In the genomic region with DNA sequence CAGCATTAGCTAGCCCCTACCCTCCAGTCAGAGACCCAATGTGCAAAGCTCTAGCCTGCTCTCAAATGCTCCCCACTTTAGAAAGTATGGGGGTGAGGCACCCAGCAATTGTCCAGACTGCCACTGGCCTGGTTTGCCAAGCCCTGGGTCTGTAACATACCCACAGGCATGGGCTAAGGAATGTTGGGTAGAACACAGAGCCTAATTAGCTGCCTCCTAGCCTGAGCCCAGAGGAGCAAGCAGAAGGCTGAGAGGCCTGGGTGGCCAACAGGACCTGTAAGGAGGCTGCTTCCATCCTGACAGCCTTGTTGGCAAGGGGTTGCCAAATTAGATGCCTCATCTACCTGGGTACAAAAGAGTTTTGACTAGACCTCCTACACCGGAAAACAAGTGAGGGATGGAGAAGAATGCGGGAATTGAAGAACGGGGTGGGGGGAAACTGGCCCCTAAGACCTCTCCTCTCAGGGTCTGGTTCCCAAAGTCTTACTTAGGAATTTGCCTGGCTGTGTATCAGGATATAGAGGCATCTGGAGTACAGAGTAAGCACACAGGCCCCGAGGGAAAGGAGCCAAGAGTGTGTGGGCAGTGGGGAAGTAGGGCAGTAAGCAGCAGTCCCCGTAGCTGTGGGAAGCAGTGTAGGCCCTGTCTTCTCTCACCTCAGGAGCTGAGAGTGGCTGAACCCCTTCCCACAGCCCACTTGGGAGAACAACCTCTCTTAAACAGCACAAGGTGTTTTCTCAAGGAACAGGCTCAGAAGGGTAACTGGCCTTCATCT, we compare ENCODE assay signal across 8 mouse cellular contexts. TPM values are rescaled to one million over a fixed set of nuclear protein-coding genes. Genes with fewer than 3 reads are reported as not detected.
DNase-seq lines count a peak whose midpoint lies in the region; ATAC-seq and TF ChIP-seq lines count a peak whose summit lies in the region.

No protein-coding gene starts in this region.

- WGBS in cerebellum, adult 2 months = 19% methylated on average over 5 of the region's 5 CpGs
- WGBS in hindbrain, embryonic 11.5 days = 80% methylated on average over 5 of the region's 5 CpGs
- WGBS in midbrain, embryonic 16.5 days = 54% methylated on average over 5 of the region's 5 CpGs
- WGBS in heart, adult 2 months = 61% methylated on average over 5 of the region's 5 CpGs

- DNase-seq in cerebellum, adult 2 months = peak; percentile 45 to 53
- DNase-seq in cerebellum, adult 11 months = no peak
- peak; percentile 67 for DNase-seq in cerebellum, adult 9-10 months
- DNase-seq in hindbrain, embryonic 11.5 days (ENCODE audit: low spot score) = no peak
- DNase-seq in heart, adult 2 months = no peak
- DNase-seq in heart, postnatal 25 days (ENCODE audit: low spot score) = no peak

- H3K4me3 ChIP-seq in cerebellum, adult 2 months (replicated peaks; ENCODE audit: insufficient read depth, low read depth, low read length) = no peak overlapping the region
- H3K4me3 ChIP-seq in hindbrain, embryonic 11.5 days (ENCODE audit: low read depth, low read length) = no peak overlapping the region
- H3K4me3 ChIP-seq in midbrain, embryonic 16.5 days (ENCODE audit: low read depth, low read length) = no peak overlapping the region
- H3K4me3 ChIP-seq in heart, adult 2 months = no peak overlapping the region

- H3K27me3 ChIP-seq in cerebellum, adult 2 months (ENCODE audit: control insufficient read depth, insufficient read depth, low read length) = no peaks in the 10 kb centered on the region
- no peaks in the 10 kb centered on the region for H3K27me3 ChIP-seq in hindbrain, embryonic 11.5 days (ENCODE audit: control insufficient read depth, insufficient read depth, low read length)
- H3K27me3 ChIP-seq in midbrain, embryonic 16.5 days (ENCODE audit: control insufficient read depth, insufficient read depth, low read depth, low read length) = no peaks in the 10 kb centered on the region
- H3K27me3 ChIP-seq in heart, adult 2 months (ENCODE audit: control insufficient read depth, insufficient read depth, low read length) = no peaks in the 10 kb centered on the region

- no peaks in the 10 kb centered on the region for H3K9me3 ChIP-seq in hindbrain, embryonic 11.5 days (ENCODE audit: control insufficient read depth, low read length)
- H3K9me3 ChIP-seq in midbrain, embryonic 16.5 days (replicated peaks; ENCODE audit: control insufficient read depth, low read length, poor library complexity, severe bottlenecking) = no peaks in the 10 kb centered on the region

- no peak for ATAC-seq in hindbrain, embryonic 11.5 days (ENCODE audit: low FRiP score)
- no peak for ATAC-seq in midbrain, embryonic 16.5 days
- ATAC-seq in megakaryocyte, adult 5-6 weeks (ENCODE audit: poor library complexity, severe bottlenecking) = no peak

- no peak for TF ChIP-seq CTCF in cerebellum, adult 2 months (IDR thresholded peaks at IDR 0.05; ENCODE audit: borderline replicate concordance, insufficient read depth, low read depth, low read length)
- TF ChIP-seq CTCF in heart, adult 2 months (IDR thresholded peaks at IDR 0.05) = no peak

- TF ChIP-seq POLR2A in cerebellum, adult 2 months (IDR thresholded peaks at IDR 0.05; ENCODE audit: borderline replicate concordance, insufficient read depth, low read length) = no peak
- no peak for TF ChIP-seq POLR2A in heart, adult 2 months (IDR thresholded peaks at IDR 0.05; ENCODE audit: insufficient read depth, low read depth, low read length)

- intact Hi-C loops in heart, adult 2 months (cut with DNase I) = no loop called here
- intact Hi-C loops in heart, postnatal 25 days (cut with DNase I) = no loop called here

- H3K4me1 ChIP-seq in cerebellum, adult 2 months (ENCODE audit: control insufficient read depth, insufficient read depth, low read length) = peaks cover 70% of the 10 kb centered on the region
- peaks cover 16% of the 10 kb centered on the region; the same call in 1 of the 2 replicates for H3K4me1 ChIP-seq in hindbrain, embryonic 11.5 days (replicated peaks; ENCODE audit: control insufficient read depth, insufficient read depth, low read length)
- peaks cover 36% of the 10 kb centered on the region for H3K4me1 ChIP-seq in midbrain, embryonic 16.5 days (ENCODE audit: control insufficient read depth, insufficient read depth, low read length)
- peaks cover 4% of the 10 kb centered on the region; the same call in 1 of the 2 replicates for H3K4me1 ChIP-seq in heart, adult 2 months (ENCODE audit: control insufficient read depth, insufficient read depth, low read length)

- no peak for TF ChIP-seq EP300 in heart, adult 2 months (IDR thresholded peaks at IDR 0.05; ENCODE audit: insufficient read depth, low read depth, low read length)

- H3K9ac ChIP-seq in hindbrain, embryonic 11.5 days (ENCODE audit: low read depth, low read length) = no peak overlapping the region
- no peak overlapping the region for H3K9ac ChIP-seq in midbrain, embryonic 16.5 days (ENCODE audit: low read depth, low read length)
- H3K9ac ChIP-seq in heart, adult 2 months (ENCODE audit: low read depth, low read length) = no peak overlapping the region

- H3K36me3 ChIP-seq in hindbrain, embryonic 11.5 days (ENCODE audit: control insufficient read depth, insufficient read depth, low read length) = no peaks in the 10 kb centered on the region
- H3K36me3 ChIP-seq in midbrain, embryonic 16.5 days (ENCODE audit: control insufficient read depth, insufficient read depth, low read length) = 0 out of 2 replicates have a peak, but pooled peaks cover 8% of the 10 kb centered on the region
- no peaks in the 10 kb centered on the region for H3K36me3 ChIP-seq in heart, adult 2 months (ENCODE audit: control insufficient read depth, insufficient read depth, low read length)

- no peak overlapping the region for H3K4me2 ChIP-seq in hindbrain, embryonic 11.5 days (replicated peaks; ENCODE audit: low read depth, low read length)
- H3K4me2 ChIP-seq in midbrain, embryonic 16.5 days (ENCODE audit: low read length) = no peak overlapping the region

- H3K27ac ChIP-seq in cerebellum, adult 2 months (ENCODE audit: insufficient read depth, low read length) = peak overlapping the region; percentile 77
- H3K27ac ChIP-seq in hindbrain, embryonic 11.5 days (ENCODE audit: low read depth, low read length) = peak overlapping the region; percentile 65
- peak overlapping the region; percentile 81 for H3K27ac ChIP-seq in midbrain, embryonic 16.5 days (ENCODE audit: low read length)
- no peak overlapping the region for H3K27ac ChIP-seq in heart, adult 2 months

- H3K79me2 ChIP-seq in heart, adult 2 months (replicated peaks; ENCODE audit: control insufficient read depth, insufficient read depth, low read length) = no peaks in the 10 kb centered on the region

RNA-seq across cellular contexts. Expression of a gene that starts 17.6 kb away (rescaled TPM):
- polyA plus RNA-seq in cerebellum, adult 2 months (2012; rRNA removed) = 344 and 410 TPM in 2 replicates
- 10.3 and 11.7 TPM in 2 replicates for polyA plus RNA-seq in hindbrain, embryonic 11.5 days (2014; fragmentation: Nextera tagmentation; extraction: Ambion mirVana)
- polyA plus RNA-seq in midbrain, embryonic 16.5 days (2015; fragmentation: Nextera tagmentation; extraction: Ambion mirVana) = 8.9 and 9.5 TPM in 2 replicates
- 0.31 and 2.1 TPM in 2 replicates for total RNA-seq in megakaryocyte, adult 5-6 weeks (2015)
- 0.81 and 1.5 TPM in 2 replicates for total RNA-seq in megakaryocyte, adult 5-6 weeks (2017)
- 1 to 10 TPM; 3.5 to 5.3 TPM for total RNA-seq in heart, adult 2 months (2021)
- polyA plus RNA-seq in heart, adult 2 months (2012; rRNA removed) = 3.5 and 5.6 TPM in 2 replicates
- total RNA-seq in heart, postnatal 25 days (2021) = 1 to 10 TPM; 3.7 to 6.6 TPM

RNA-seq across cellular contexts. Expression of a gene that starts 35.9 kb away (rescaled TPM):
- 0.05 TPM in 2 replicates for polyA plus RNA-seq in cerebellum, adult 2 months (2012; rRNA removed)
- polyA plus RNA-seq in hindbrain, embryonic 11.5 days (2014; fragmentation: Nextera tagmentation; extraction: Ambion mirVana) = 0.12 TPM in 1 of 2 replicates, not detected in the other
- polyA plus RNA-seq in midbrain, embryonic 16.5 days (2015; fragmentation: Nextera tagmentation; extraction: Ambion mirVana) = 0.07 and 0.11 TPM in 2 replicates
- not detected in 2 replicates for total RNA-seq in megakaryocyte, adult 5-6 weeks (2015)
- total RNA-seq in megakaryocyte, adult 5-6 weeks (2017) = not detected in 2 replicates
- total RNA-seq in heart, adult 2 months (2021) = under 1 TPM; 0.10 to 0.34 TPM
- polyA plus RNA-seq in heart, adult 2 months (2012; rRNA removed) = 0.51 and 0.73 TPM in 2 replicates
- total RNA-seq in heart, postnatal 25 days (2021) = under 1 TPM; 0.20 to 0.23 TPM

RNA-seq across cellular contexts. Expression of a gene that starts 37.8 kb away (rescaled TPM):
- 0.19 TPM in 1 of 2 replicates, not detected in the other for polyA plus RNA-seq in cerebellum, adult 2 months (2012; rRNA removed)
- polyA plus RNA-seq in hindbrain, embryonic 11.5 days (2014; fragmentation: Nextera tagmentation; extraction: Ambion mirVana) = 0.07 TPM in 1 of 2 replicates, not detected in the other
- polyA plus RNA-seq in midbrain, embryonic 16.5 days (2015; fragmentation: Nextera tagmentation; extraction: Ambion mirVana) = 0.17 and 0.26 TPM in 2 replicates
- not detected in 2 replicates for total RNA-seq in megakaryocyte, adult 5-6 weeks (2015)
- total RNA-seq in megakaryocyte, adult 5-6 weeks (2017) = not detected in 2 replicates
- total RNA-seq in heart, adult 2 months (2021) = under 1 TPM; 0.23 to 0.37 TPM
- polyA plus RNA-seq in heart, adult 2 months (2012; rRNA removed) = 1.1 and 1.5 TPM in 2 replicates
- under 1 TPM; 0.28 to 0.29 TPM for total RNA-seq in heart, postnatal 25 days (2021)

RNA-seq across cellular contexts. Expression of a gene that starts 52.6 kb away (rescaled TPM):
- polyA plus RNA-seq in cerebellum, adult 2 months (2012; rRNA removed) = not detected in 2 replicates
- not detected in 2 replicates for polyA plus RNA-seq in hindbrain, embryonic 11.5 days (2014; fragmentation: Nextera tagmentation; extraction: Ambion mirVana)
- 0.19 and 0.26 TPM in 2 replicates for polyA plus RNA-seq in midbrain, embryonic 16.5 days (2015; fragmentation: Nextera tagmentation; extraction: Ambion mirVana)
- total RNA-seq in megakaryocyte, adult 5-6 weeks (2015) = not detected in 2 replicates
- total RNA-seq in megakaryocyte, adult 5-6 weeks (2017) = not detected in 2 replicates
- total RNA-seq in heart, adult 2 months (2021) = under 1 TPM; 0.18 to 0.21 TPM
- 0.18 and 0.23 TPM in 2 replicates for polyA plus RNA-seq in heart, adult 2 months (2012; rRNA removed)
- under 1 TPM; 0.17 to 0.26 TPM for total RNA-seq in heart, postnatal 25 days (2021)

RNA-seq across cellular contexts. Expression of a gene that starts 53.1 kb away (rescaled TPM):
- 0.03 and 0.11 TPM in 2 replicates for polyA plus RNA-seq in cerebellum, adult 2 months (2012; rRNA removed)
- polyA plus RNA-seq in hindbrain, embryonic 11.5 days (2014; fragmentation: Nextera tagmentation; extraction: Ambion mirVana) = not detected in 2 replicates
- 0.03 TPM in 1 of 2 replicates, not detected in the other for polyA plus RNA-seq in midbrain, embryonic 16.5 days (2015; fragmentation: Nextera tagmentation; extraction: Ambion mirVana)
- not detected in 2 replicates for total RNA-seq in megakaryocyte, adult 5-6 weeks (2015)
- not detected in 2 replicates for total RNA-seq in megakaryocyte, adult 5-6 weeks (2017)
- under 1 TPM; 0.57 to 0.61 TPM for total RNA-seq in heart, adult 2 months (2021)
- polyA plus RNA-seq in heart, adult 2 months (2012; rRNA removed) = 0.53 and 0.84 TPM in 2 replicates
- under 1 TPM; 0.44 to 0.45 TPM for total RNA-seq in heart, postnatal 25 days (2021)

Comparison
In these comparisons a context has a peak if more than half of its experiments do, and no peak if none do; other contexts are left out.
1. DNase-seq: peak in cerebellum, adult 2 months (2 of 2) and cerebellum, adult 9-10 months (single experiment); none in cerebellum, adult 11 months (single experiment), hindbrain, embryonic 11.5 days (single experiment), heart, adult 2 months (0 of 2) and heart, postnatal 25 days (single experiment).
2. RNA of a gene that starts 17.6 kb away (polyA plus RNA-seq): 344 to 410 TPM in cerebellum, adult 2 months; 10.3 to 11.7 TPM in hindbrain, embryonic 11.5 days, 8.9 to 9.5 TPM in midbrain, embryonic 16.5 days and 3.5 to 5.6 TPM in heart, adult 2 months; every median in the first group is over 10 times any median in the second.